Mouse (Mus musculus) adrenal gland, postnatal 14 days (tissue): ENCODE measurements around the gene Jmjd6. TPM values are rescaled to one million over a fixed set of nuclear protein-coding genes. Genes with fewer than 3 reads are reported as not detected.

Experiments
- DNase-seq: peaks from one replicate; pipeline ENCODE4 v3.0.0; 2021; ENCODE audit warnings: mixed read lengths
- total RNA-seq: library from RNA; stranded (reverse); gene quantifications from 2 replicates; pipeline ENCODE4 v1.2.3, GENCODE M21; 2021

Gene Jmjd6
- total RNA-seq, 1 experiment from 2014 or later, result 40.2 TPM

DNA sequence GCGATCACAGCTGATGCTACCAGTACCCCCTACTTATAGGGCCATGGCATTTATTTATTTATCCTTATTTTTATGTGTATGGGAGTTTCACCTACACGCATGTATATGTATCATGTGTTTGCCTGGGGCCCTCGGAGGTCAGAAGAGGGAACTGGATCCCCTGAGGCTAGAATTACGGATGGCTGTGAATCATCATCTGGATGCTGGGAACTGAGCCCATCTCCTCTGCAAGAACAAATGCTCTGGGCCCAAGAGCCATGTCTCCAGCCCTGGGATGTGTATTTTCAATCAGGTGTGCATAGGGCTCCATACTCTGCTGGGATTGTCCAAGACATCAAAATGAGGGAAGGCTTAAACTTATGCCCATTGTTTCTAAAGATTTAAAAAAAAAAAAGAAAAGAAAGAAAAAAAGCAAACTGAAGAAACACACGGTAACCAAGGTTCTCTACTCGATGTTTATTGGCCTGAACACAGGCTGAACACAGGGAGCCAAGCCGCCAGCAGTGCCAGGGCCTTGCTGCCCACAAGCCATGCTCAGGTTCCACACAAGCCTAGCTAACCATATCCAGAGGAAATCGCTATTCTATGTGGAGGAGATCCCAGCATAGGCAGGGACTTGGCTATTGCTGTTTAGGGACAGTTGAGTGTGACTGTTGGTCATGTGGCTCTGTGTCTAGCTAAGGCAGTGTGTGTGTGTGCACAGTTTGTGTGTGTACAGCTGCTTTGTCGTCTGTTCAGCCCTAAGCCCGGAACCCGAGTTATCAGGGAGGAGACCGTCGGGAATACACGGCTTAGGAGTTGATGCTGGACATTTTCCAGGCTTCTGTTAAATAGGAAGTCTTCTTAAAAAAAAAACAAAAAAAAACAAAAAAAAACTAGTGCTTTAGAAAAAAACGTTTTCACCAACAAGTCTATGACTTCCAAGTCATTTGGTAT, 36.8 kb downstream of the Jmjd6 start:
- no peak for DNase-seq

DNA sequence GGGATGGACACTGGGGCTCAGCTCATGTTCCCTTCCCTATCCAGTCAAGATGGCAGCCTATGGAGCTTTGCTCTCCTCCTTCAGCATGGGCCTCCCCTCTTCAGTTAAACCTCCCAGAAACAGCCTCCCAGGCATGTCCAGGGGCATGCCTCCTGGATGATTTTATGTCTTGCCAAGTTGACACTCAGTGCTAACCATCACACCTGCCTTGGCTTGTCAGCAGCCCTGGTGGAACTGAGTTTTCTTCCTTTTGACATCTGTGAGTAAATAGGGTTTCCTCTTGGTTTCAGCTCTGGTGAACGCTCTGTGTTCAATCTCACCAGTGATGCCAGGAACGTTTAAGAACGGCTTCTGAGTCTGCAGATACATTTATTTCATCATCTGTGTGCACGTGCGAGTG, 40.5 kb downstream of the Jmjd6 start:
- DNase-seq, result no peak

DNA sequence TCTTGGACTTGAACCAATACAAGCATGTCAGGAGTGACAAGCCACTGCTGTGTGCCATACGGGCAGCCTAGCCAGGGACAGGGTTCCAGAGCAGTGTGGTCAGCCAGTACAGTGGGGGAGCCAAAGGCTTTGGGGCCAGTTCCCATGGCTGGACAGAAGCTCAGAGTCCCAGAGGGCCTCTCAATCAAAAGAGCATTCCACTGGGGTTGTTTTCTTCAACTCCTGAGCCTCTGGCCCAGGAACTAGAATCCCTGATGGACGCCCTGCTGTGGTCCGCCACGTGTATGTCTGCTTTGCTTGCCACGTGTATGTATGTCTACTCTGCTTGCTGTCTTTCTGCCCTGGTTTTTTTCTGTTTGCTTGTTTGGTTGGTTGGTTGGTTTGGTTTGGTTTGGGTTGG, 42.1 kb downstream of the Jmjd6 start:
- DNase-seq, result peak; percentile 29

DNA sequence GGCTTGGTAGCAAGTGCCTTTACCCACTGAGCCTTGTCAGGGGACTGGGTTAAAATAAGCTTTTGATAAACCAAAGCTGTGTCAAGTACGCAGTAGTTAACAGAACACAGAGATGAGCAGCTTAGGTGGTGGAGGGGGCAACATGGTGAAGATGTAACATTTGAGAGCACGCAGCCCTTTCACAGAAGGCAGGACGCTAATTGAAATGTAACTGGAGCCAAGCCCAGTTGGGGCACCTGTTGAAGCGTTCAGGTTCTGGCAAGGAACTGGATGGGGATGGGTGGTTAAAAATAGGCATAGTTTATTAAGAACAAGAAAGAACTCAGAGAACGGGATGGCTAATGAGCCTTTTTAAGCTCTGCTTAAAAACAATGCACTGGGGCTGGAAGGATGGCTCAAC, 43.9 kb downstream of the Jmjd6 start:
- DNase-seq, result no peak

Other genes with a start within 250 kb of the Jmjd6 start
- gene Rhbdf2, start 216.4 kb downstream of the Jmjd6 start, total RNA-seq, result 11.2 and 14.3 TPM in 2 replicates
- gene Prcd, start 189.9 kb downstream of the Jmjd6 start, total RNA-seq, result 5.3 and 6.1 TPM in 2 replicates
- 30.9 and 35.0 TPM in 2 replicates for gene Cygb, start 189.1 kb downstream of the Jmjd6 start, total RNA-seq
- not detected in 2 replicates for gene St6galnac1, start 67.9 kb downstream of the Jmjd6 start, total RNA-seq
- gene Mxra7, start 15.4 kb downstream of the Jmjd6 start, total RNA-seq, result 28.6 and 32.8 TPM in 2 replicates
- 31.1 and 34.4 TPM in 2 replicates for gene Mettl23, start 171 bp downstream of the Jmjd6 start, total RNA-seq
- 29.1 and 32.6 TPM in 2 replicates for gene Mfsd11, start 9.0 kb upstream of the Jmjd6 start, total RNA-seq
- 244 and 250 TPM in 2 replicates for gene Srsf2, start 9.6 kb upstream of the Jmjd6 start, total RNA-seq
- 0.56 and 0.59 TPM in 2 replicates for gene Mgat5b, start 75.4 kb upstream of the Jmjd6 start, total RNA-seq